Mouse (Mus musculus): ENCODE measurements around the gene Mettl26. TPM values are rescaled to one million over a fixed set of nuclear protein-coding genes. Genes with fewer than 3 reads are reported as not detected.
A peak's percentile ranks its signal among the peaks of the same experiment; 100 is the strongest.

Mettl26 gene
- polyA plus RNA-seq, 1 experiment, result 77.3 TPM

GRCm38 (mm10) chr17:25880913-25881641, 6.2 kb downstream of the Mettl26 start:
- DNase-seq, result no peak
- WGBS, result 75% methylated on average over 5 of the region's 5 CpGs
- no peak for TF ChIP-seq CTCF (IDR thresholded peaks at IDR 0.05; ENCODE audit: borderline replicate concordance, control insufficient read depth, extremely low read depth, insufficient read depth, low read length, poor library complexity)
- TF ChIP-seq POLR2A (IDR thresholded peaks at IDR 0.05; ENCODE audit: control insufficient read depth, extremely low read depth, insufficient read depth, low read length, poor library complexity), result no peak

GRCm38 (mm10) chr17:25881691-25882090, 6.8 kb downstream of the Mettl26 start:
- no peak for DNase-seq
- Histone ChIP-seq H3K4me3 (ENCODE audit: control insufficient read depth, insufficient read depth, low read length) (no peak overlapping the region), H3K27me3 (ENCODE audit: control insufficient read depth, insufficient read depth, low read length) (no peaks in the 10 kb centered on the region), H3K27ac (ENCODE audit: control insufficient read depth, insufficient read depth, low read length) (no peak overlapping the region), H3K4me1 (replicated peaks; ENCODE audit: control insufficient read depth, insufficient read depth, low read length) (no peaks in the 10 kb centered on the region), H3K36me3 (ENCODE audit: control insufficient read depth, insufficient read depth, low read length) (peaks cover 3% of the 10 kb centered on the region; the same call in 1 of the 2 replicates)
- TF ChIP-seq CTCF (IDR thresholded peaks at IDR 0.05; ENCODE audit: borderline replicate concordance, control insufficient read depth, extremely low read depth, insufficient read depth, low read length, poor library complexity) (no peak), POLR2A (IDR thresholded peaks at IDR 0.05; ENCODE audit: control insufficient read depth, extremely low read depth, insufficient read depth, low read length, poor library complexity) (no peak)
- WGBS, result 97% methylated on average over 4 of the region's 4 CpGs

More at GRCm38 (mm10) chr17:25880913-25881641, 6.2 kb downstream of the Mettl26 start:
- H3K27ac ChIP-seq (ENCODE audit: control insufficient read depth, insufficient read depth, low read length), result no peak overlapping the region
- H3K4me1 ChIP-seq (replicated peaks; ENCODE audit: control insufficient read depth, insufficient read depth, low read length), result peaks cover 5% of the 10 kb centered on the region
- H3K27me3 ChIP-seq (ENCODE audit: control insufficient read depth, insufficient read depth, low read length), result no peaks in the 10 kb centered on the region
- H3K4me3 ChIP-seq (ENCODE audit: control insufficient read depth, insufficient read depth, low read length), result no peak overlapping the region
- H3K36me3 ChIP-seq (ENCODE audit: control insufficient read depth, insufficient read depth, low read length), result peaks cover 3% of the 10 kb centered on the region; the same call in 1 of the 2 replicates

GRCm38 (mm10) chr17:25882306-25882705, 7.4 kb downstream of the Mettl26 start:
- H3K27ac ChIP-seq (ENCODE audit: control insufficient read depth, insufficient read depth, low read length), result no peak overlapping the region
- peaks cover 3% of the 10 kb centered on the region; the same call in 1 of the 2 replicates for H3K36me3 ChIP-seq (ENCODE audit: control insufficient read depth, insufficient read depth, low read length)
- WGBS, result 93% methylated on average over 5 of the region's 5 CpGs
- H3K4me3 ChIP-seq (ENCODE audit: control insufficient read depth, insufficient read depth, low read length), result no peak overlapping the region
- H3K4me1 ChIP-seq (replicated peaks; ENCODE audit: control insufficient read depth, insufficient read depth, low read length), result no peaks in the 10 kb centered on the region
- no peak for TF ChIP-seq POLR2A (IDR thresholded peaks at IDR 0.05; ENCODE audit: control insufficient read depth, extremely low read depth, insufficient read depth, low read length, poor library complexity)
- TF ChIP-seq CTCF (IDR thresholded peaks at IDR 0.05; ENCODE audit: borderline replicate concordance, control insufficient read depth, extremely low read depth, insufficient read depth, low read length, poor library complexity), result no peak
- no peak for DNase-seq
- no peaks in the 10 kb centered on the region for H3K27me3 ChIP-seq (ENCODE audit: control insufficient read depth, insufficient read depth, low read length)

GRCm38 (mm10) chr17:25883268-25883667, 8.4 kb downstream of the Mettl26 start:
- TF ChIP-seq POLR2A (IDR thresholded peaks at IDR 0.05; ENCODE audit: control insufficient read depth, extremely low read depth, insufficient read depth, low read length, poor library complexity) (no peak), CTCF (IDR thresholded peaks at IDR 0.05; ENCODE audit: borderline replicate concordance, control insufficient read depth, extremely low read depth, insufficient read depth, low read length, poor library complexity) (no peak)
- no peaks in the 10 kb centered on the region for H3K27me3 ChIP-seq (ENCODE audit: control insufficient read depth, insufficient read depth, low read length)
- H3K4me1 ChIP-seq (replicated peaks; ENCODE audit: control insufficient read depth, insufficient read depth, low read length), result no peaks in the 10 kb centered on the region
- WGBS, result 93% methylated on average over 8 of the region's 8 CpGs
- H3K27ac ChIP-seq (ENCODE audit: control insufficient read depth, insufficient read depth, low read length), result no peak overlapping the region
- no peak for DNase-seq
- peaks cover 3% of the 10 kb centered on the region; the same call in 1 of the 2 replicates for H3K36me3 ChIP-seq (ENCODE audit: control insufficient read depth, insufficient read depth, low read length)
- H3K4me3 ChIP-seq (ENCODE audit: control insufficient read depth, insufficient read depth, low read length), result no peak overlapping the region

GRCm38 (mm10) chr17:25883824-25884223, 8.9 kb downstream of the Mettl26 start:
- 99% methylated on average over 3 of the region's 3 CpGs for WGBS
- Histone ChIP-seq H3K27me3 (ENCODE audit: control insufficient read depth, insufficient read depth, low read length) (no peaks in the 10 kb centered on the region), H3K4me3 (ENCODE audit: control insufficient read depth, insufficient read depth, low read length) (no peak overlapping the region), H3K27ac (ENCODE audit: control insufficient read depth, insufficient read depth, low read length) (no peak overlapping the region), H3K36me3 (ENCODE audit: control insufficient read depth, insufficient read depth, low read length) (peaks cover 3% of the 10 kb centered on the region; the same call in 1 of the 2 replicates), H3K4me1 (replicated peaks; ENCODE audit: control insufficient read depth, insufficient read depth, low read length) (no peaks in the 10 kb centered on the region)
- no peak for TF ChIP-seq CTCF (IDR thresholded peaks at IDR 0.05; ENCODE audit: borderline replicate concordance, control insufficient read depth, extremely low read depth, insufficient read depth, low read length, poor library complexity)
- no peak for TF ChIP-seq POLR2A (IDR thresholded peaks at IDR 0.05; ENCODE audit: control insufficient read depth, extremely low read depth, insufficient read depth, low read length, poor library complexity)
- DNase-seq, result no peak

- Histone ChIP-seq H3K27ac (ENCODE audit: control insufficient read depth, insufficient read depth, low read length) (no peak overlapping the region), H3K4me3 (ENCODE audit: control insufficient read depth, insufficient read depth, low read length) (no peak overlapping the region), H3K27me3 (ENCODE audit: control insufficient read depth, insufficient read depth, low read length) (no peaks in the 10 kb centered on the region), H3K36me3 (ENCODE audit: control insufficient read depth, insufficient read depth, low read length) (peaks cover 3% of the 10 kb centered on the region; the same call in 1 of the 2 replicates), H3K4me1 (replicated peaks; ENCODE audit: control insufficient read depth, insufficient read depth, low read length) (no peaks in the 10 kb centered on the region)
- no peak for TF ChIP-seq CTCF (IDR thresholded peaks at IDR 0.05; ENCODE audit: borderline replicate concordance, control insufficient read depth, extremely low read depth, insufficient read depth, low read length, poor library complexity)
- TF ChIP-seq POLR2A (IDR thresholded peaks at IDR 0.05; ENCODE audit: control insufficient read depth, extremely low read depth, insufficient read depth, low read length, poor library complexity), result no peak
- WGBS, result 70% methylated on average over 4 of the region's 4 CpGs
- peak; percentile 43 for DNase-seq
Observed at GRCm38 (mm10) chr17:25885636-25886035, 10.8 kb downstream of the Mettl26 start.
